Comparison of ENCODE assay signal across 15 mouse cellular contexts in the genomic region with DNA sequence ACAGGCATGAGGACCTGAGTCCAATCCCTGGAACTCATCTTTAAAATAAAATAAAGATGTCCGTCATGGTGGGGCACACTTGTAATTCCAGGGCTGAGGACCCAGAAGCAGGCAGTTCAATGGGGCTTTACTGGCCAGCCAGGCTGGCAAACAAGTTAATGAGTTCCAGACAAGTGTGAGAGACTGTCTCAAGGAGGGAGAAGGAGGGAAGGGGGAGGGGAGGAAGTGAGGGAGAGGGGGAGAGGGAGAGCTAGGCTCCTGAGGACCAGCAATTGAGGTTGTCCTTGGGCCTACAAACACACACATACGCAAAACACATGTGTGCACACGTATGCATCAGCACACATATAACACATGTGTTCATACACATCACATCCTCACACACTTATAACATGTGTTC.
"Had no signal": no experiment of that assay in that cellular context is flagged by ENCODE, and none has a peak within 500 bp of the region (broad histone marks: within the 10 kb centered on the region; RNA-seq: fewer than 3 reads in every experiment).

No protein-coding gene starts in this region.

- H3K4me2 ChIP-seq: kidney, embryonic 15.5 days; limb, embryonic 13.5 days; midbrain, embryonic 15.5 days; neural tube, embryonic 13.5 days; stomach, embryonic 15.5 days had no signal

- H3K27ac ChIP-seq: kidney, embryonic 15.5 days; limb, embryonic 13.5 days; liver, embryonic 14.5 days; midbrain, embryonic 15.5 days; neural tube, embryonic 13.5 days; stomach, embryonic 15.5 days had no signal

- H3K9ac ChIP-seq: kidney, embryonic 15.5 days; limb, embryonic 13.5 days; liver, embryonic 14.5 days; midbrain, embryonic 15.5 days; neural tube, embryonic 13.5 days; stomach, embryonic 15.5 days had no signal

- H3K36me3 ChIP-seq: kidney, embryonic 15.5 days; limb, embryonic 13.5 days; midbrain, embryonic 15.5 days; neural tube, embryonic 13.5 days; stomach, embryonic 15.5 days had no signal

- DNase-seq: kidney, adult 18-20 months; kidney, postnatal 36 days; layer of hippocampus, adult 9-11 months; layer of hippocampus, postnatal 36 days; lung, adult 18-20 months; retina, postnatal 1 day; right cerebral cortex, postnatal 4 days; thymus, adult 2 months; thymus, postnatal 25 days had no signal

- H3K27me3 ChIP-seq: midbrain, embryonic 15.5 days; neural tube, embryonic 13.5 days; stomach, embryonic 15.5 days had no signal

- H3K4me3 ChIP-seq: kidney, embryonic 15.5 days; limb, embryonic 13.5 days; midbrain, embryonic 15.5 days; neural tube, embryonic 13.5 days; stomach, embryonic 15.5 days had no signal

- ATAC-seq: midbrain, embryonic 15.5 days had no signal

- H3K4me1 ChIP-seq: kidney, embryonic 15.5 days; midbrain, embryonic 15.5 days; stomach, embryonic 15.5 days had no signal

- H3K9me3 ChIP-seq: kidney, embryonic 15.5 days; limb, embryonic 13.5 days; midbrain, embryonic 15.5 days; neural tube, embryonic 13.5 days; stomach, embryonic 15.5 days had no signal
